Mouse (Mus musculus) ES-Bruce4 (cell line): Measurements from ENCODE around the gene Clint1.

Source experiments
- CTCF ChIP-seq: IDR thresholded peaks from one replicate; pipeline ENCODE4 v1.8.1; 2011; ENCODE audit warnings: low read depth, low read length
- POLR2A ChIP-seq: IDR thresholded peaks from one replicate; pipeline ENCODE4 v1.8.1; 2011; ENCODE audit warnings: low read length; ENCODE audit not compliant: insufficient read depth

DNA sequence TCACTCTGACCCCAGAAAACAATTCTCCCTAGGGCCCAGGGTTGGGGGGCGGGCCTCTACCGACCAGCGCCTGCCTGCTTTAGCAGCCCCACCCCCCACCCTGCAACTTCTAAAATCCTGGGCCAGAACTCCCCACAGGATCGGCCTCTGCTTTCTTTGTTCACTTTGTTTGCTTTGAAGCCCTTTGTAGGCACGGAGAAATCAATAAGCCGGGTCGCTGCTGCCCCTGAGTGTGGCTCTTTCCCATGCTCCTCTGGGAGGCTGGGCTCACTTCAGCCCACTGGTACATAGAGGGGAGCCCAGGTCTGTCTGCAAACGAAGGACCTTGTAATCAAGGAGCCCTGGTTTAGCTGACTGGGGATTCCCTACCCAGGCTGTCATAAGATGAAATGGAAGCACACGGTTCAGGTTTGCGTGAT, 69.6 kb downstream of the Clint1 start:
- TF ChIP-seq CTCF (no peak), POLR2A (no peak)
